Mouse (Mus musculus) right cerebral cortex, postnatal 25 days (tissue): ENCODE results near the gene Trappc12.
"Not testable (repeated sequence)": the region's sequence is repeated elsewhere in the genome, so short reads cannot be mapped to it uniquely, and the experiment has no call there.

Experiments used
- DNase-seq: peaks from one replicate; pipeline ENCODE4 v3.0.0; 2022

Trappc12 gene

DNA sequence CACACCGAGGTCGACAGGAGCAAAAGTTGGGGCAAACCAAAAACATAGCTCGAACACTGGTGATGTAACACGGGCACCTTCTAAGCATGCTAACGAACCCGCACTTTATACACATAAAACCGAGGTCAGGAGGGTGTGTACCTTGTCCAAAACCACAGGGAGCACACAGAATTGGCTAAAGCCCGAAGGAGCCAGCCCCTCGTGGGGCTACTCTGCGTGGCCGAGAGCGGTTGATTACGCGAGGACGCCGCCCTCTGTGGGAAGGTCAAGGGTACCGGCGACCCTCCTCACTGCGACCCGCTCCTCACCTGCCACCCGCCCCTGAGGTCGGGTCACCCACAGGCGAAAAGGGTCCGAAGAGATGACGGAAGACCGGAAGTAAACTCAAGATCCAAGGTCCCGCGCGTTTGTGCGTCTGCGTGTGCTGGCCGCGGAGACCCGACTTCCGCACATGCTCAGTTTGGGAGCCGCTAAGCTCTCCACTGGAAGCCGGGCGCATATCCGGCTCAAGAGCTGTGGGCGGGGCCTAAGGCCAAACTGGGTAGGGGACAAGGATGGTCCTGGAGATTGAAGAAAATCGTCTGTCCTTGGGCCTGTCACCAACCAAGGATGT, at the start of gene Trappc12:
Gene Trappc12 (minus strand): TSS at position 452 of the 613 bp plus-strand sequence.
- peak; percentile 84 for DNase-seq

DNA sequence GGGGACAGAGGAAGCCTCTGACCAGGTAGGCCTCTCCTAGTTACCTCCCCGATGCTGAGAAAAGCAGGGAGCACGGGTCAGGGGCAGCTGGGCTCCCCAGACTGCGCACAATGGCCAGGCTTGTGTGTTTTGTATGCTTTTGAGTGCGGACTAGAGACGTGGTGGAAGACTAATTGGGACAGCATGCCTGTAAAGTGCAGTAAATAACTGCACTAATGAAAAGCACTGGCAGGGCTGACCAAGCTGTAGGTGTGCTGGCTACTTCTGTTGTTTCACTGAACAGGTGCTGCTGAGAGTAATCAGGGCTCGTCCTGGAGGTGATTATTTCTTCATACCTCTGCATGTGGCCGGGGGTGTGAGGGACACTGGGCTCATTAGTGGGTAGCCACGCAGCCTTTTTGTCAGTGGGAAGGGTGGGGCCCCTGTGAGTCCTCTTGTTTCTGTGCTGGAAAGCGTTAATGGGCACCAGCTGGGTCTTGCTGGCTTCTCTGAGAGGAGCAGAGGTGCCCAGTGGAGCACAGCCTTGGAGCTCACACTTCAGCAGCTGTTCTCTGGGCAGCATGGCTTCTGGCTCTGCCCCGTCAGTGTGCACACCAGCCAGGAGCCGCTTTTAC, 49.6 kb upstream of the Trappc12 start:
- no peak for DNase-seq

DNA sequence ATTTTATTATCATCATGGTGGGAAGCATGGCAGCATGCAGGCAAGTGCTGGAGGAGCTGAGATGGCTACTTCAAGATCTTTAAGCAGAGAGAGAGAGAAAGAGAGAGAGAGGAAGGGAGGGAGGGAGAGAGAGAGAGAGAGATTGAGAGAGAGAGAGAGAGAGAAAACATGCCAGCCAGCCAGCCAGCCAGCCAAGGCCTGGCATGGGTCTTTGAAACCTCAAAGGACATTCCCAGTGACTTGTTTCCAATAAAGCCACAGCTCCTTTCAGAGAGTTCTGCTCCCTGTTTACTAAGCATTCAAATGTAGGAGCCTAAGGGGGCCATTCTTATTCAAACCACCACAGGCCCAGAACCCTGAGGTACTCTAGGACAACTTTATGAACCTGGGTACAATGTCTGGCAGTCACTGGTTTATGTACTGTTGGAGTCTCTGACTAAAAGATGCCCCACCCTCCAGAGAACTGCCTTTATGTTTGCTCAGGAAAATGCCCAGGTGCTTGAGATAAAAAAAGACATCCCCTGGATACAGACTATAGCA, 46.7 kb upstream of the Trappc12 start:
- no peak for DNase-seq

DNA sequence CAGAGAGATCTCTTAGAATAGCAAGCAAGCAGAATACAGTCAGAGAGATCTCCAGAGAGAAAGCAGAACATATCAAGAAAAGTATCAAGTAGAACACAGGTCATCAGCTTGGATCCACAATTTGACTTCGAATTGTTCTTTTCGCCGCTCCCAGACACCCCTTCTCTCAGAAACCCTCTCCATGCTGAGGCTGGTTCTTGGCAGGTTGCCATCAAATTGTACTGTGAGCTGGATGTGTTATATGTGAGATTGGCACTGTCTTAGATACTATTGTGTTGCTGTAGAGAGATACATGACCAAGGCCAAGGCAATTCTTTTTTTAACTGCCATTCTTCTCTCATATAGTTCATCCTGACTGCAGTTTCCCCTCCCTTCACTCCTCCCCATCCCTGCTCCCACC, 44.8 kb upstream of the Trappc12 start:
- DNase-seq: no peak

DNA sequence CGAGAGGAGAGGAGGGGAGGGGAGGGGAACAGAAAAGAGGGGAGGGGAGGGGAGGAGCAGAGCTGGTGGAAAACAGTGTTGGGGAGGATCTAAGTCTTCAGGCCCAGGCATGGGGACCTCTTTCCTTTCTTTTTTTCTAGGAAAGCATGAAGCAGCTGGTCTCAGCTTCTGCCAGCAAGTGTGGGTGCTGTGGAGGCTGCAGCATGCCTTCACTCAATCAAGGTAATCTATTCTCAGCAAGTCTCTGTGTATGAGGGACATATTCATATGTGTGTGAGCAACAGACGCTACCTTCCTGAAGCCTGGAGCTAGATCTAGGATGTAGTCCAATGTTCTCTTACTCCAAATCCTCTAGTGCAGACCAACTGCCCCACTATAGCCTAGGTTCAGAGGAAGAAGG, 43.4 kb upstream of the Trappc12 start:
- DNase-seq: peak; percentile 67

DNA sequence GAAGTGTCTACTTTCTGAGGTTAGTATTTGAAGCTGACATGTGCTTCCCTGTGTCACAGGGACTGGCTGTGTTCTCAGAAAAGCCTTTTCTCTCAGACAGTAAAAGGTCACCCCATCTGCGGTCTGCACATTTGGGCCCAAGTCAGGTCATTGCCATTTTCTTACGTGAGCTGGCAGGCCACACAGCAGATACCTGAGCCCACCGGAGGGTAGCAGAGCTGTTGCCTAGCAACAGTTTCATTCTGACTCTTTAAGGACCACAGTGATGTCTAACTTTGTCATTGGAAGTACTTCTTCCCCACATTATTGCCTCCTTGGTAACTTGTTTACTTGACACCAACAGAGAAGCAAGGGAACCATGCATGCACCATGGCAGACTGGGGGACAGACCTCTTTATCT, 42.3 kb upstream of the Trappc12 start:
- no peak for DNase-seq

DNA sequence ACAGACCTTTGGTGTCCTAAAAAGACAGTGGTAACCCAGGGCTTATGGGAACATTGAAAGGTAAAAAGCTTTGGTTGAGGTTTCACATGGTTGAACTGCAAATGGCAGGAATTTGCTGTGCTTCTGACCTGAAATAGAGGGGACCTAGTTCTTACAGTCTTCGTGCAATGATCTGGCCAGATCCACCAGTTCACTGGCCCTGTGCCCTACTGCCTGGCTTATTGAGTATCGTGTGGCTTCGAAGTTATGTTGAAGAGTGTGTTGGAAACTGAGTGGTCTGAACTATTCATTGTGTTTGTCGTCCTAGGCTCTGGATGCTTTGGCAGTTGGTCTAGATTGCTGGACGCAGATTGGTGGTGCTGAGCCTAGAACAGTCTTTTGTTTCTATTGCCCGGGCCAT, 36.0 kb upstream of the Trappc12 start:
- DNase-seq: no peak

DNA sequence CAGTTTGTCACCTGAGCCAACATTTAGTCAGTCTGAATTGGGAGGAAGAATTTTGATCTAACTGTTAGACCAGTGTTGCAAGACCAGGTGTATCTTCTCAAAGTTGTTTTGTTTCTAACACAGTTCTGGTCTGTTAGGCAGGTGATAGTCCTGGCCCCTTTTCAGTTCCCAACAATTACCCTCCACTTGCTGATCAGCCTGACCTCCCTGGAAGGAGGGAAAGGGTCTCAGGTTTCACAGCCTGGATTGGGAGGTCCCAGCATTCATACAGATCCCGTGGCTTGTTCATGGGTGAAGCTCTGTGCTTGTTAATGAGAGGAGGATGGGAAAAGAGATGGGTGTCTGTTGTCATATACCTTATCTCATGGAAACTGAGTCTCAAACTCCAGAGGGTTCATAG, 35.0 kb upstream of the Trappc12 start:
- DNase-seq: no peak

DNA sequence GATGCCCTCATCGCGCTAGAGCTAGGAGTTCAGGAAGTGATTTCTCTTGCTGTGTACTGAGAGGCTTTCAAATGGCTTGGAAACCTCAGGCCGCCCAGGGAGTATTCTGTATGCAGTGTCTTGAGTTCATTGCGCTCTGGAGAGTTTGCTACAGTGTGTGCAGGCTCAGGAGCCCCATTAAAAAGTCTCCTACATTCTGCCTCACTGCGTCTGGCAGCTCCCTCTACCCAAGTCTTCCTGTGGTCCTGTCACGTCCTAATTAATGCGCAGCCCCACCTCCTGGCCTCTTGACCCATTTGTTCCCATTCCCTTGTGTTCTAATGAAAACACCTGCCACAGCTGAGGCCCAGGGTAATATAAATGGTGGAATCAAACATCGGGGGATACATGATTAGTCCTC, 34.6 kb upstream of the Trappc12 start:
- DNase-seq: no peak

DNA sequence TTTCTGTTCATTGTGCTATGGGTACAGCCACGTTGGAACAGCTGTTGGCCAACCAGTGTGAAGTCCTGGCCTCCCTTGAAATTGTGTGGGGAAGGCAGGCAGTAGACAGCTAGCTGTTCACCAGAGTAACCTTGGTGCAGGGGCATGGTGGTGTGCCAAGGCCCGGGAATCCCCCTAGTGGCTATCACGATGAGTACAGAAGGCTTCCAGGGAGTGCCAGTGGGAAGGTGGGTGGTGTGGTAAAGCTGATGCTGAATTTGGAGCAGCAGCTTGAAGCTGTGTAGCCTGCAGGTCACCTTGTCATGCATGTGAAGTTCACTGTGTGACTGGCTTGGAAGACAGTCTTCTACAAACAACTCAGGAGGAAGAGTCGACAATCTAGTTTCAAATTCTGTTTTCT, 34.1 kb upstream of the Trappc12 start:
- DNase-seq: peak; percentile 42

DNA sequence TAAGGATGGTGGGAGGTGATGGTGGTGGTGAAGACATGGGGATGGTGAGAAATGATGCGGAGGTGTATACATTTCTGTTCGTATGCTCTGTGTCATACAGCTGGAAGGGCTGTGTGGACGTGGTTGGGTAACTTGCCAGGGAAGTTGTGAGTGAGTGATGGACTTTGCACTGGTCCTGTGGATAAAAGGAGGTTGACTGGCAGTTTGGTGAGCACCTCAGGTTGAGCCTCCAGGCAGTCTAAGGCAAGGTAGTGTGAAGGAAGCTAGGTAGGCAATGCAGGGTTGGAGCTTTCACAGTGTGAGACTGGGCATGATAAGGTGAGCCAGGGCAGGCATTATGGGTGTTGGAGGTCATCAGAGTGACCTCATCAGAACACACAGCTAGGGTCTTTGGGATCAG, 32.4 kb upstream of the Trappc12 start:
- no peak for DNase-seq

DNA sequence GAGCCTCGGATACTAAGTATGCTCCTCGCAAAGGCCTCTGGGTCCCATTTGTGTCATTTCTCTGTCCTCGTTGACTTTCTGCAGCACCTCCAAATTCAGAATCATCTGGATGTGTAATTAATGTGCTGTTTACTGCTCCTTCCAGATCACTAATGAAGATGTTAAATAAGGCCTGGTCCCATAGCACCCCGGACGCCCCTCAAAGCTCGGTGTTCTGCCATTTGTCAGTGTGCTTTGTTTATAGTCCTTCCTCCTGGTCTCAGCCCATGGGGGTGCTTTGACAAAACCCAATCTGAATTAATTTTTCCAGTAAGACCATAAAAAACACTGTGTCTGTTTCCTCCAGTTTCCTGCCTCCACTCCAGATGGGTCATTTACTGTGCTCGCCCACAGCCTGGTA, 29.9 kb upstream of the Trappc12 start:
- DNase-seq: no peak

DNA sequence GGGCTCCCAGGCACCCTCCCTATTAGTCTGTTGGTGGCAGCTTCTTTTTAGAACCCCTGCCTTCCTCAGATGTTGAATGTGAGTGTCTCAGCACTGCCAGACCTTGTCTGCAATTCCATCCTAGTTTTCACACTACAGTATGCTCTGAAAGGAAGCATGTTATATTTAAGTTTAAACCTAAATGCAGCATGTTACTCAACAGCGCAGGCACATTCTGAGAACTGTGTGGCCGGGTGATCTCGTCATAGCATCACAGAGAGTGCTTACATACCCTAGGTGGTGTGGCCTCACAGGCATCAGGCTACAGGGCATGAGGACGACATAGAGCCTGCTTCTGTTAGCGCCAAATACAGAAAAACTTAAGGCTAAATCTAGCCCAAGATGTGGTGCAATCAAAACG, 25.4 kb upstream of the Trappc12 start:
- DNase-seq: no peak

DNA sequence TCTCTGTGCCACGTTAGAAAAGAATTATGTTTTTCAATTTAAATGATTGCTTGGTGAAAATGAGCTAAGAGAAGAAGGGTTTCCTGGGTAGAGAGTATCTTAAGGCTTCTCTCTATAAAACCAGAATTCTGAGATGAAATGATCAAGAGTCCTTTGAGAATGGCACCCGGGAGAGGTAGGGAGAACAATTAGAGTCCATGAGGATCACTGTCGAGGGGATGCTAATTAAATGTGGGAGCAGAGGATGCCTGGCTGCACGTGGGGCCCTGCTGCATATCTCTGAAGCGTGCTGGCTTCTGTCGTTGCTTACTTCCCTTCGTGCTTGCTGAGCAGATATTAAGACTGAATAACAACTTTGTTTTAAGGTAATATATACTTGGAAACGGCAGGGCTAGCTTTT, 24.8 kb upstream of the Trappc12 start:
- DNase-seq: no peak

DNA sequence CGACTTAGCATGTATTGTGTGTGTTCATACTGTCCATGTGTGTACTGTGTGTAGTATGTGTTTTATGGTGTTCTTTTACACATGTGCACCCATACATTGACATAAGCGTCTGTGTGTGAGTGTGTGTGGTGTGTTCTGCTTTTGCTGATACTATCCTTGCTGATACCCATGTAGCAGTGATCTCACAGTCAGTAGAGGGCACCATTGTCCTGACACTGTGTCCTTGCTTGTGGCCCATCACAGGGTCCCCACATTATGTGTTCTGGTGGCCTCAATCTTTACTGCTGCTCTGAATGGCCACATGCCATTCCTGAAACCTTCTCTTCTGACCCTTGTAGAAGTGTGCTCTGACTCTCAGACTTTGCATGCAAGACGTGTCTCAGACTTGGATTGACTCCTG, 23.5 kb upstream of the Trappc12 start:
- no peak for DNase-seq

DNA sequence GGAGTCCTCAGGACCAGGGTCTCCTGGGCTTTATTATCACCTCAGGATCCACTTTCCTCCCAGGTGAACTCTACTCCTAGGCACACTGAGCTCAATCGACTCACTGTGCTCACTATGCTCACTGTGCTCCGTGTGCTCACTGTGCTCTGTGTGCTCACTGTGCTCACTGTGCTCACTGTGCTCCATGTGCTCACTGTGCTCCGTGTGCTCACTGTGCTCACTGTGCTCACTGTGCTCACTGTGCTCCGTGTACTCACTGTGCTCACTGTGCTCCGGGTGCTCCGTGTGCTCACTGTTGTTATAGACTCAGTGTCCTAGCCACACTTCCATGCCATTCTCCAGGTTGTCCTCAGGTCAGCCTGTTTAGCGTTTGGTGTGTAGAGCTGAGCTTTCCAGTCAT, 19.7 kb upstream of the Trappc12 start:
- DNase-seq: no peak

DNA sequence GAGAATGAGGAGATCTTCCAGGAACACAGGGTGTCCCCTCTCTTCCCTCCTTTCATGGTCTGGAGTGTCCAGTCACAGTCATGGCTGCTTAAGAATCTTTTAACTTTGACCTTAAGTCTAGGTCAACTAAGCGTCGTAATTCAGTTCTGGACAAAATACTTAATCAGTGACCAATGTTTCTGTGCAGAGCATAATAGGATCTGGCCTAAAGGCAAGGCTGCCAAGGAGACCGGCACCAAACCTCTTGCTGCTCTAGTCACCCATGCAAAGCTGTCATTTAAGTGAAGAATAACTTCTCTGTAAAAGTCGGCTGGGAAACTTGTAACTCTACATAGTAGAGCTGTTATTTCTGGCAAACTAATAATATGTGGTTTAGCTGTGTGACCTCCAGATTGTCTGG, 5.7 kb upstream of the Trappc12 start:
- DNase-seq: no peak

DNA sequence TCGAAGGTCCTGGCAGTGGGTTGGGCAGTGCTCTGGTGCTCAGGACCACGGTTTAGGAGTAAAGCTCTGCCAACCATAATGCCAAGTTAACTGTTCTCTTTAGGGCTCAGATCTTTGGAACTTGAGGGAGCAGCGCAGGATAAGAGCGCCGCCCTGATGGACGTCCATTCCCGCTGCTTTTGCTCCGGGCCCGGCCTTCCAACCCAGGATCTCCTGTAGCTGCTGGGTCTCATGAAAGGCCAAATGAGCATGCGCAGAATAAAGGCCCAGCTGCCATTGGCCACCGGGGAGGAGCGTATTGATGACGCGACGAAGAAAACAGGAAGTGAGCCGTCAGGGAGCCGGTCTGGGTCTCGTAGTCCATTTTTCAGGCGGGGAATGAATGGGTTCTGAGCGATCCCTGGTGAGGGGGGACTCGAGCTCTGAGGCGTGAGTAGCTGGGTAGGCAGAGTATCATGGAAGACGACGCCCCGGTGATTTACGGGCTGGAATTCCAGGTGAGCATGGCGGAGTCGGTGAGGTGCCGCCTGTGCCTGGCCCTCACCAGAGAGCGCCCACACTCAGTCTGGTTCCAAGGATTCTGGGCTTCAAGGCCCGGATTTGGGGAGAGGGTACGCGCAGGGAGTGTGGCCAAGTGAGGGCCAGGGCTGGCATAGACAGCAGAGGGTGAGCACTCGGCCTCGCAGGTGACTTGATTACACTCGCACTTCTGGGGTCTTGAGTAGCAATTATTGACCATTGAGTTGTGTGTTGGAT, 1.4 kb upstream of the Trappc12 start, which contains the start of gene Eipr1:
Gene Eipr1 (plus strand): TSS at position 296 of the 756 bp plus-strand sequence.
- peak; percentile 89 for DNase-seq

DNA sequence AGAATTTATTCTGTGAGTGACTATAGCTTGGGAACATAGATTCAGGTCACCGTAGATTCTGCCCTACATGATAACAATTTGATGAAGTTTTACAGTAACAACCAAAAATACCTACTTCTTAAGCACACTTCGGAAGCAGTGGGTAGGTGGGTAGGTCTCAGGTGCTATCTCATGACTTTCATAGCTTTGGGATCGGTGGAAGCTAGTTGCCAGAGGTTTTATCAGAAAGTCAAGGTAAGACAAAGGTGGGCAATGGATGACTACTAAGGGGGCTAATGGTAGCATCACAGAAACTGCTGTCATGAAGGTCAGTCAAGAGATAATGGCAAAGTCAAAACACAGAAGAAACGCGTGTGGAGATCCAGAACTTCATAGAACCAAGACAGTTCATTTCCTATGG, 604 bp upstream of the Trappc12 start:
- no peak for DNase-seq

DNA sequence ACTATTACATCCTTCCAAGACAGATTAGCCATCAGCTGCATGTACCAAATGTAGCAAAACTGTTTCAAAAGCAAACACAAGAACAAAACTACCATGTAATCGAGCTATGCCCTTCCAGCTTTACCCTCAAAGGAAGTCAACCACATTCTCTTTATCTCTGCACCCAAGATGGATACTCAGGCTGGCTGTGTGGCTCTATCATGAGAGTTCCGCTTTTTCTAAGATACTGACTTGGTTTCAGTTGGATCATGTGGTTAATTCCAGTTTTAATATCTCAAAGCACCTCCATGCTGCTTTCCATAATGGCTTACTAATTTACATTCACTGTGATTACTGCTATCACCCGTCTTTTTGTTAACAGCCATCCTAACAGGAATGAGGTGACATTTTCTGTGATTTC, 6.9 kb downstream of the Trappc12 start:
- DNase-seq: no peak

DNA sequence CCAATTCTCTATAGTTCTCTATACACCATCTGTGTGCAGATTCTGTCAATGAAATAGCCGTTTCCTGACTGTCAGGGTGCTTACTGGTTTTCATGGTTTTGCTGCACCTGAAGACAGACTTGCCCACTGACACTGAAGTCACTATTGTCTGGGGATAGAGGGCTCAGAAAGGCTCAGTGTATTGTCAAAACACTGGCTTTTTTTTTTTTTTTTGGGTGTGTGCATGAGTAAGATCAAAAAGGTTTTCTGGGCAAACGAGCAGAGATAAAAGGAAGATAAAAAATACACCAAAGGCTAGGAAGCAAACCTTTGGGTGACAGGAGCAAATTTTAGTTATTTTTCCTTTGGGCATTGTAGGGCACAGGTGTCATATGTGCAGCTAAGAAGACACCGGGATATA, 15.0 kb downstream of the Trappc12 start:
- DNase-seq: no peak

DNA sequence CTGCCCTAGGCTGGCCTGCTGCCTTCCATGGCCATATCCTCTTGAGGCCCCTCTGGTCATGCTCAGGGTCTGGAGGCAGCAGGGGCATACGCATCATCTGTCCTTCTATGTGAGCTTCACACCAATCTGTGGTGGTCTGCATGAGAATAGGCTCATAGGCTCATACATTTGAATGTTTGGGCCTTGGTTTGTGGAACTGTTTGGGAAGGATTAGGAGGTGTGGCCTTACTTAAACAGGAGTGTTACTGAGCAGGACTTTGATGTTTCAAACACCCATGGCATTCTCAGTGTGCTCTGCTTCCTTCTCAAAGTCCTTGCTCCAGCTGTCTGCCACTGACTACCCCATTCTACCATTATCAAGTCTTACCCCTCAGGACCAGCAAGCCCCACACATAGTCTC, 16.0 kb downstream of the Trappc12 start:
- DNase-seq: no peak

DNA sequence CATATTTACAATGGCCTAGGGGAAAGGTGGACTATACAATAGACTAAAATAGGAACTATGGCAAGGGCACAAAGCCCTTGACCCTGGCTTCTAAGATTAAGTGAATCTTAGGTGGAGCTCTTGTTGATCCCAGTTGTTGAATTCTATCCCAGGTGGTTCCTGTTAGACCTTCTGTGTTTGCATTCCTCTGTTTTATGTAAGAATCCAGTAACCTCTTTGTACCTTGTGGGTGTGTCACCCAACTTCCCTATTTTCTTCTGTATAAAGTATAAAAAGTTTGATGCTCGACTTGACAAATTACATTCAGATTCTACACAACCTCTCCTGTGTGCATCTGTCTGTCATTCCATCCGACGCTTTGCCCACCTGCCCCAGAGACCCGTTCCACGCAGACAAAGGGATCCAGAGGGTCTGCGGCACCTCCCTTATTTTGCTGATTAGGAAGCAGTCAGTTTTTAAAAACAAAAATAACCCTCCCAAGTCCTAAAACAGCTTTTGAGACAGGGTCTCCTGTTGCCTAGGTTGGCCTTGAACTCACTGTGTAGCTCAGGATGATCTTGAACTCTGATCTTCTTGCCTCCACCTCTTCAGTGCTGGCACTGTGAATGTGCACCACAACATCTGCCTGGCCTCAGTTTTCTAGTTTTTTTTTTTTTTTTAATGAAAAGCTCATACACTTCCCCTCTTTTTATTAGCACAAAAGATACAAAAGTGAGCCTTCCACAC, 16.6 kb downstream of the Trappc12 start:
- DNase-seq: not testable (repeated sequence)
